Mouse (Mus musculus) mature B cell (primary cell): ENCODE measurements around the gene Pgls.

Experiments
- in situ Hi-C: fragments of 300-500 bp; cut with MboI; formaldehyde crosslinking; loops from 2 replicates; pipeline ENCODE4 v1.14.3; 2019

Pgls gene

DNA sequence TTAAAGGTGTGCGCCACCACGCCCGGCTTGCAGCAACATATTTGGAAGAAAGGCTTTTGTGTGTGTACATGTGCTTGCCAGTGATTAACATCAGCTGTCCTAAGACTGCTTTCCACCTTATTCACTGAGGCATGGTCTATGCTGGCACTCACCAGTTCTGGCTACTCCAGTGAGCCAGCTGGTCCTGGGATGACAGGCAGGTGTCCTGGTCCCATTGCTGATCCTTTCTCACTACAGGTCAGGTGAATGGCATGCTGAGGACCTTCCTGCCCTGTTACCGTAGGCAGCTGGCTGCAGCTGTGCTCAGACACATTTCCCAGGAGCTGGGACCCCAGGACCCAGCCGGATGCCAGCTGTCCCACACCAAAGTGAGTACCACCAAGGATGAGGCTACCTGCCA is 6.9 kb downstream of the Pgls start:
- in situ Hi-C loops, result no loop called here

DNA sequence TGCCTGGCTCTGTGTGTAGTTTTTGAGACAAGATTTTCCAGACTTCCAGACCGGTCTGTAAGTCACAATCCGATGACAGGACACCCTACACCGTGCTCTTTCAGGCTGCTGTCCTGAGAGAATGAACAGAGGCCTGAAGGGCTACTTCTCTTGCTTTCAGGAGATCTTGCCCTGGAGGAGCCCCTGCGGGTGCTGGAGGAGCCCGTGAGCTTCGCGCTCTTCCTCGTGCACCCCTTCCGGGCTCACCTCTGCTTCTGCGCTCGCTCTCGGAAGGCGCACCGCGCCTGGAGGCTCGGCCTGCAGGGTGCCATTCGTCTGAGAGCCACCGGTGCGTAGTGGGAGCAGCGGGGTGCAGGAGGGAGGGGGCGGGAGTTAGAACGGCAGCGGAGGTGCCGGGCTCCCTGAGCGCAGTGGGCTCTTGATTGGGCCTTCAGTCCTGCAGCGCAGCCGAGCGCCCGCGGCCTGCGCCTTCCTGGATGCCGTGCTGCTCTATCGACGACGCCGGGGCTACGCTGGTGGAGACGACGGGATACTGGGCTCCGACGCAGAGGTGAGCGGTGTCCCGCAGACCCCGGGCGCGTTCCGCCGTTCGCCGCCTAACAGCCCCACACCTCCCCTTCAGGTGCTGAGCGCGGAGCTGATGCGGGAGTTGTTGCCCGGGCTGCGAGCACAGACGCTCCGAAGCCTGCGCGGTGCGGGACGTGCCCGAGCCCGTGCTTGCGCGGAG is 10.1 kb downstream of the Pgls start:
- in situ Hi-C loops, result no loop called here

DNA sequence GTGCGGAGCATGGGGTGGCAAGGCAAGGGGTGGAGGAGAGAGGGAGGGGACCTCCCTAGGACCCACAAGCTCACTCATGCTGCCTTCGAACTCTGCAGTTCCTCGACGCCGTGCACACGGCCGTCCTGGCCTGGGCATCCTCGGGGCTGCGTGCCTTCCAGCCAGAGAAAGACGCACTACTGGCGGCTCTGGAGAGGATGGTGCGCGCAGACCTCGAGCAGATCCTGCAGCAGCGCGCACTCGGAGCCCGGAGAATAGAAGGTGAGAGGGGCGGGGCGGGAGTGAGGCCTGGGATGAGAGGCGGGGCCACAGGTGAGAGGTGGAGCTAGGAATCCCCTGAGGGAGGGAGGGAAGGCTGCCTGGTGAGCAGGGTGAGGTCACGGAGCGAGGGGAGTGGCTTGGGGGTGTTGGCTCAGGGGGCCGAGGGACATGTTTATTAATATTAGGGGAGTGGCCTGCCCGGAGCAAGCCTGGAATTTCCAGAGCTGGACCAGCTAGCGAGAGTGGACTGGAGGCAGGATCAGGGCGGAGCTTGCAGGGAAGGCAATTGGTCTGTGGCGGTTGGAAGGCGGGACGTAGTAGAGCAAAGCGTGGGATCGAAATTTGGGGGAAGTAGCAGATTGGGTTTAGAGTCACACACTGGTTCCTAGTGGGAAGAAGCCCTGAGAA is 10.8 kb downstream of the Pgls start:
- in situ Hi-C loops, result no loop called here

DNA sequence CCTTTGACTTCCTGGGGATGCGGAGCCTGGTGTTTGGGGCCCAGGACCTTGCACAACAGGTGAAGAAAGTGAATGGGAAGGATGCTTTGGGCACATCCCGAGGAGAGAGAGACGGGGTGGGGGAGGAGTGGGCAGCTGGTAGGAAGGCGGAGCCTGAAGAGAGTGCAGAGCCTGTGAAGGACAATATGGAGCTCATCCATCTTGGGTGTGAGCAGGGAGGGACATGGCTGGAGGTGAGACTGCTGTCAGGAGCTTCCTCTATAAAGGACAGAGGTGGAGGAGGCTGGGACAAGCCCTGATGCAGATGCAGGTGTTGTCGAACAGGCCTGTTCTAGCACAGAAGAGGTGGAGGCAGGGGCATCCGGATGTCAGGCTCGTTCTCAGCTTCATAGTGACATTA is 12.0 kb downstream of the Pgls start:
- in situ Hi-C loops, result no loop called here

DNA sequence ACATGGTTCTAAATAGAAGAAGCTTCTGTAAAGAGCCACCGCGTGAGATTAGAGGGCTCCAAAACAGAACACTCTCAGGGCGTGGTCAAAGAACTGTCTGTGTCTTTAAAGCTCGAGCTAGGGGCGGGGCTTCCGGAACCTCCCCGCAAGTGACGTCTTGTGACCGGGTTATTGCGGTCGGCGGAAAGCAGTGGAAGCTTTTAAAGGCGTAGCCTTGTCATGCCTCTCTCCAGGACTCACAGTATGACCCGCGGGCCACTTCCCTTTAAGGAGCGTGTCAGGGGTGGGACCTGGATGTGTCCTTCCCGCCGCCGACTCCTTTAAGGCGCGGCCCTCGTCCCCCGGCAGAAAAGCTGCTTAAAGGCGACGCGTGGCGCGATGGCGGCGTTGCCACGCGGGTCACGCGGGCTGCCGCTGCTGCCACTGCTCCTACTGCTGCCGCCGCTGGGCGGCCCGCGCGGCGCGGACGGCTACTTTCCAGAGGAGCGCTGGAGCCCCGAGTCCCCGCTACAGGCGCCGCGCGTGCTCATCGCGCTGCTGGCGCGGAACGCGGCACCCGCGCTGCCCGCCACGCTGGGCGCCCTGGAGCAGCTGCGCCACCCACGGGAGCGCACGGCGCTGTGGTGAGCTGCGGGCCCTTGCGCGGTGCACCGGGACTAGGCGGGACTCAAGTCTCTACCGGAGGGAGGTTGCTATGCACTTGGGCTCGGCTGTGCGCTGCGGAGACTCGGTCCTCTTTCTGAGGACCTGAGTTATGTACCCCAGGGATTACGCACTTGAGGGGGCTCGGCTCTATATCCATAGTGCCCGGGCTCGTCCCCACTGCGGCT is 19.1 kb downstream of the Pgls start, which contains the start of gene Colgalt1:
TSS of gene Colgalt1 (plus strand) at position 177 of the 830 bp plus-strand sequence.
- in situ Hi-C loops, result no loop called here

DNA sequence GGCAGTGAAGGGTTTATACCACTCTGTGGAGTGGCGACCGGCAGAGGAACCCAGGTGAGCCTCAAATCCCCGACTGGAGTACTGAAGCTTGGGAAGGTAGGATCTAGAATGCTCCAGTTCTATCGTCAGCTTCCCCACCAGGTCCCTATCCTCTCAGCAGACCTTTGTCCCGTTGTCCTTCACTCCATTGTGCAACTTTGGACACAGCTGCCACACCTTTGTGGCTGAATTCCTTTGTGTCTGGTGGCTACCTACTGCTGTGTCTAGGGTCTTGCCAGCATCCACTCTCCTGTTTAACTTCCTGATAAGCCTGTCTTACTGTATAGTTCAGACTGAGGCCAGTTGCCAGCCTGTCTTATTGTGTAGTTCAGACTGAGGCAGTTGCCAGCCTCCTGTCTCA is 20.2 kb downstream of the Pgls start:
- in situ Hi-C loops, result no loop called here

DNA sequence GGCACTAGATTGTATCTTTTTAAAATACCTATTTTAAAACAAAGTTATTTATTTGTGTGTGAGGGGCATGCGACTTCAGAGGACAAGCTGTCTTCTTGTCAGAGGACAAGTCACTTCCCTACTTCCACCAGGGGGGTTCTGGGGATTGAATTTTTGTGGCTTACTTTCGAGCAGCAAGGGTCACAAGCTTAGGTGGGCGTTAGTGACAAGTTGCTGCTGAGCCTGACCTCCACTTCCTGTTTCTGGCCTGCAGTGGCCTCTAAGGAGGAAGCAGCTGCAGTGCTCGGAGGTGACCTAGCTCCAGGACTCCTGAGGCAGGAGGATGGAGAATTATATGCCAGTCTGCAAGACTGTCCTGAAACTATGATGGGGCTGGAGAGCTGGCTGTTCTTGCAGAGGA is 21.4 kb downstream of the Pgls start:
- in situ Hi-C loops, result no loop called here

DNA sequence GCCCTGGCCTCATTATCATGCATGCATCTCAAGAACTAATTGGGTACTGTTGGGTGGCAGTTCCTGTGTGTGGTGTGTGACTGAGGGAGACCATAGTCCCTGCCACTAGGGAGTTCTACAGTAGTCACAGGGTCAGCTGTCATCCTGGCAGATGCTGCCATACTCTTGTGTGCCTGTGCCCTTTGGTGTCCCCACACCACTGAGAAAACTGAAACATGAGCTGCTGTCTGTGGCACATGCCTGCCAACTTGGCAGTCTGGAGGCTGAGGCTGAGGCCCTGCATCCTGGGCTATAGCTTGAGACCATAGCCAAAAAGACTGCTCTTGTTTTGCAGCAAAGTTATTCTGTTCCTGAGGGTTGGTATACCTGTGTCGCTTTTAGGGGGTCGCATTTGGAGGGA is 27.8 kb downstream of the Pgls start:
- in situ Hi-C loops, result no loop called here

DNA sequence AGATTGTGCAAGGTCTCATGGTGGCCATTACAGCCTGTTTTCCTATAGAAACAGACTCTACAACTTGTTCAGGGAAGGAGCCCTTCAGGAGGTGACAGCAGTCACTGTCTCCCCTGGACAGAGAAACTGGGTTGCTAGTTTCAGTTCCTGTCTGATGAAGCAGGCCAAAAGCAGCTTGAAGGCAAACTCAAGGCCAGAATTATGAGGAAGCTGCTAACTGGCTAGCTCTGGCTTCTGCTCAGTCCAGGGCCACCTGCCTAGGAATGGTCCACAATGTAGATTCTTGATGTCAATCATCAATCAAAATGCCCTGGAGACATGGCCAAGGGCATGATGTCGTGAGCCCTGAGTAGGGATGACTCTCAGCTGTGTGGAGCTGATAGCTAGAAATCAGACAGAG is 33.1 kb downstream of the Pgls start:
- in situ Hi-C loops, result no loop called here

DNA sequence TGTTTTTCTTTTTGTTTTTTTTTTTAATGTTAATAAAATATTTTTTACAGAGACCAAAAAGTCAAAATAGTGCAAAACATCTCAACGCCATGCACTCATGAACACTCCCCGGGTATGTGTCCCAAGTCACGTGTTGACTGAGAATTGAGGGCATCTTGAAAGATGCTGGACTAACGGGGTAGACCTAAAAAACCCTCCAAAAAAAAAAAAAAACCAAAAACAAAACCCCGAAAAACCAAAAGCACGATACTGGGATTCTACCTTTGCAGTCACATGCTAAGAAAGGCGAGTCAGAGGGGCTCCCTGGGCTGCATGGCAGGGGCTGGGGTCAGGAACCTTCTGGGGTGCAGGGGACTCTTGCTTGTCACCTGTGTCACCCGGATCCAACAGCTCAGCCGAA is 34.8 kb downstream of the Pgls start:
- in situ Hi-C loops, result no loop called here

DNA sequence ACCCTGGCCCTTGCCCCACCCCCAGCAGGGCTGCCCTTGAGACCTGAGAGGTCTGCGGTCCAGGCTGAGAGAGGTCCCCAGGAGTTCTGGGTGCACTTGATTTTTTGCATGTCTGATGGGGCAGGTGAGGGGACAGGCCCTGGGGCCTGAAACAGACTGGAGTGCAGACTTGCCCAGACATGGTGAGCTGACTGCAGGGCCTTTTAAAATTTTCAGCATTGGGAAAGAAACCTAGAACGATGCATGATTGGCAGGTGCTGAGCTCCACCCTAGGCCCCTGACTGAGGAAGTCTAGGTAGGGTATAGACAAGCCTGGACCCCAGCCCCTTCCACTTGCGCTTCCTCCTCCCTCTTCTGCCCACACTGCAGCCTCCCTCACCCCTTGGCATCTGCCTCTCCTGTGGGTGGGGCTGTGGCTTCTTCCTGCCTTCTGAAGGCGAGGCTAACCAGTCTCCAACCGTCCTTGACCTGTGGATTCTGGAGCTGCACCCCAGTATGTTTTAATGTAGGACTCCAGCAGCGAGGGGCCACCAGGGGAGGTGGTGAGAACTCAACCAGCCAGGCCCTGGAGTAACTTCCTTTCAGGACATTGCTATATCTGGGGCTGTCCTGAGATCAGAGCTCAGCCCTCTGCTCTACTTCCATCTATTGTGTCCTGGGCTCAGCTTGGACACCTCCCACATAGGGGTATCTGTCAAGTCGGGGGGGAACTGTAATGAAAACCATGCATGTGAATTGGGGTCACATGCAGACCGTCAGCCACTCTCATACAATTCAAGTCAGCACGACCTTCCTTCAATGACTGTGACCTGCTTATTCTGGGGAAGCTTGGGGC is 35.5 kb downstream of the Pgls start:
- in situ Hi-C loops, result no loop called here

DNA sequence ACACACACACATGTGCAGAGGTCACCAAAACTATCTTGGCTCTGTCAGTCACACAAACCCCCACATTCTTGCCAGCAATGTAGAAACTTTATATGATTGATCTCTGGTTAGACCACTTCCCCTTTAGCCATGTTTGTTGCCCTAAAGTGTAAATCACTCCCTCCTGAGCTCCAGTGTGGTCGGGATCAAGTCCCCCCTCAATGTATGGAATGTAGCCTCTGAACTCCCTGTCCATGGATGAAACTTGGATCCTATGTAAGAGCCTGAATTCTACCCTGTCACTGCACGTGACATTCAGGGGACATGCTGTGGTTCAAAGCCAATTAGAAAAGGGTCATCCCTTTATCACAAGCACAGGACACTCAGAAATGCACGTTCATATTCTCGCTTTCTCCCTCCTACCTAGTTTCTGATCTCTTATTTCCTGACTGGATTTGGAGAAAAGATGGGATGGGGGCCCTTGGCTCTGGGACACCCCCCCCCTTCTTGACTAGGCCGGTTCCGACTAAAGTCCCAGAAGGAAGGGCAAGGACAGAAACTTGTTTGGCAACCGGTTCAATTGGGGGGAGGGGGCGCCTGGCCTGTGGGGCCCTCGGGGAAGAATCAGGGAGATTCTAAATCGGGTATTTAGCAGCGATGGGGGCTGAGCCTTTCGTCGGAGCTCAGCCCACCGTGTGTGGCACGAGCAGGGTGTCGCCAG is 36.6 kb downstream of the Pgls start:
- in situ Hi-C loops, result no loop called here

DNA sequence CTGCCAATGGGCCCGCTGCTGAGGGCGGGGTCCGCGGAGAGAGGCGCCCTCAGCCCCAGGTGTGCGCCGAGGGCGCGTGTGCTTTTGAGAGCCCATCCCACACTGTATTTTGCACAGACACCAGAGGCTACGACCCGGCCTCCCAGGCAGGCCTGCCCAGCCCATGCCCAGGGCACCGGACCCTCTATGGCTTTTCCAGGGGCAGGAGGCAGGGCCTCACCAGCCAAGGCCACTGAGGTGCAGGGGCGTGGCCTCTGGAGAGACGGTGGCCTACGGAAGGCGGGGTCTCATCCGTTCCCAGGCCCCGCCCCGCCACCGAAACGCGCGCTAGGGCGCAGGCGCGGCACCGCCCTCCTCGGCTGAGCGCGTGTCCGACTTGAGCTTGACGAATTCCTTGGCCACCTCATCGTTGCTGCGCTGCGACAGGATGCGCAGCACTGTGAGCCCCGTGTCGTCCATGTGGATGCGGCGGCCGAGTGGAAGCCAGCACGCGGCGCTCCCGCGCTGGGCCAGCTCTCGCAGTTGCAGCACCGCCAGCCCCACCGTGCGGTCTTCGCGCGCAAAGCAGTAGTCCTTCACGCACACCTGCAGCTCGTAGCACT is 37.2 kb downstream of the Pgls start:
- in situ Hi-C loops, result no loop called here

DNA sequence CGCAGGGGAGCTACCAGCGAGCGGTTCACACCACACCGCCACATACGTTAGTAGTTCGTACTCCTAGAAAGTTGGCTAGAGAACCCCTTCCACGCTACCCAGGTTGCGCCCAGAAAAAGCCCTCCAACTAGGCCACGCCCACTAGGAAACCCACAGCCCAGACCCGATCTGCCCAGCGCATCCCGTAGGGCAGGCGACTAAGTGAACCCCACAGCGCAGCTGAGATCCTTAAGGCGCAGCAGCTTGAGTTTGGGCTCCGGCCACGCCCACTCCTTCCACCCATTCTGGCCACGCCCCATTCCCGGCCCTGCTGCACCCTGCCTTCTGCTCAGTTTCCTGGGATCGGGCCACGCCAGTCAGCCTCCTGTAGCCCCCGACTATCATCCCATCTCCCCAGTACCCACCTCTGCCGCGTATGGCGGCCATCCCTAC is 37.8 kb downstream of the Pgls start:
- in situ Hi-C loops, result loop anchor here (5.0 kb wide), 1 partner anchor 67 kb away; no protein-coding TSS in a partner anchor

DNA sequence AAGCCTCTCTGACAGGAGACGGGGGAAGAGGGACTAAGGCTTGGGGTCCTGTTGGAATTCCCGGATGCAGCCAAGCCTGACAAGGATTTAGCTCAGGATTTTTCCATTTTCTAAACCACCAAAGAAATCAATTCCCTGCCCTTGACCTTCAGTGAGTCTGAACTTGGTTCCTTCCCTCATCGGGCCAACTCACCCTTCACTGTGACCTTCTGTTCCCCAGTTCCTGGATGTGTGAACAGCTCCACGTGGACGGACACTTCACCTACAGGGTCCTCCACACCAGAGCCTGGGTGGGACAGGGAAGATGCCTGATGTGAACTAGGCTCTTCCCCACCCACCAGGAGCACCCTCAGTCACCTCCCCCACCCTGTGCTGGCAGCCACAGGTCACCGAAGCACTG is 38.8 kb downstream of the Pgls start:
- in situ Hi-C loops, result loop anchor here (5.0 kb wide), 1 partner anchor 68 kb away; no protein-coding TSS in a partner anchor

DNA sequence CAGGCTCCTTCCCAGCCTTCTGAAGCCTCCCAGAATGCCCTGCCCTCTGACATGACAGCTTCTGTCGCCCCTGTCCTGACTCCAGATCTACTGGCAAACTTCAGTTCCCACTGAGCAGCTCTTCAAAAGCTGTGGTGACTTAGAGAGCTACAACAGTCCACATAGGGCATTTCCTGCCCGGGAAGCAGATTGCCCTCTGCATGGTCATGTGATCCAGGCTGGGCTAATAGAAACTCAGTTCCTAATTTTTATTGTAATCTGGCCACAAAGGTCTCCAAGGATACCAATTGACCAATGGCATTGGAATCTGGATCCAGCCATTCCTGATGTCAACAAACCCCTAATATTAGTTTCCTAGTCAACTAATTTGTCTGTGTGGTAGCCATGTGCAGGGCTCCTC is 39.9 kb downstream of the Pgls start:
- in situ Hi-C loops, result loop anchor here (5.0 kb wide), 1 partner anchor 70 kb away; no protein-coding TSS in a partner anchor

DNA sequence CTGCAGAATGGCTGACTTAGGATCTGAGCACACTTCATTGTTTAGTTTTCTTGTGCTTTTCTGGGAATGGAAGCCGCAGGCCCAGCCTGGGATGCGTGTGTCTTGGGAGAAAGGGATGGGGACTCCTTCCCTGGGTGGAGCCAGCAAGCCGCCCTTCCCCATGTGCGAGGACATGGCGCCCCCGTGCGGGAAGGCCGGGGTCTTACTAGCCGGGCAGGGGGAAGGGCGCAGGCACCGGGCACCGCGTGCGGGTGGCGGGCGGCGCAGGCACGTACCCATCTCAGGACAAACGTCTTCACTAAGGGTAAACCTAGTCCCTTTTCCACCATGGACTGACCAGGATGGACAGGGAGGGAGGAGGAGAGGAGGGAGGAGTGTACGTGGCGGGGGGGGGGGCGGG is 41.2 kb downstream of the Pgls start:
- in situ Hi-C loops, result loop anchor here (5.0 kb wide), 1 partner anchor 71 kb away; no protein-coding TSS in a partner anchor

DNA sequence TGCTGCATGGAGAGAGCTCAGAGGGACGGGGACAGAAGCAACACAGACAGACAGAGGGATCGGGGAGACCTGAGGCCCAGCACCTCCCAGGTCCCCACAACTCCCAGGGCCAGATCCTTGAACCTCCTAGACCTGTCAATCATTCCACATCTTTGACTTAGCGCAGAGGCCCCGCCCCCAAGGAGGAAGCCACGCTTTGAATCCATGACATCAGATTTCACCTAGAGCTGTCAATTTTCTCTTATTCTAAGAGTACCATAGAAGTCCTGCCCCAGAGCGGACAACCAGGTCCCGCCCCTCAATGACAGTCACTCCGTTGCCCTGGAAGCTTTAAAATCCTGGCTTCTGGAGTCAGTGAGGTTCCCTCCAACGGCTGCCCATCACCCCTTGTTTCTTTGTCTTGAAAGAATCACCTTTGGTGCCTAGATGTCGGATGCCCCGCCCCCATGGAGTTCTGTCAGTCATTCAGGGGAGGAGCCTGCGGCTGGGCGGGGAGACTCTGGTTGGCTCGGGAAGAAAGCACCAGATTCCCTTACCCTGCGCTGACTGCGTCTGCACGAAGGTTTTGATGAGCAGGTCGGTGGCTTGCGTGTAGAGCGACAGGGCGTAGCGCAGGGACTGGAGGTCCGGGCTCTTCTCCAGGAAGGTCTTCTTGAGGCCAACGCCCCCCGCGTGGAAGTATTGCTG is 42.1 kb downstream of the Pgls start:
- in situ Hi-C loops, result loop anchor here (5.0 kb wide), 1 partner anchor 72 kb away; no protein-coding TSS in a partner anchor

DNA sequence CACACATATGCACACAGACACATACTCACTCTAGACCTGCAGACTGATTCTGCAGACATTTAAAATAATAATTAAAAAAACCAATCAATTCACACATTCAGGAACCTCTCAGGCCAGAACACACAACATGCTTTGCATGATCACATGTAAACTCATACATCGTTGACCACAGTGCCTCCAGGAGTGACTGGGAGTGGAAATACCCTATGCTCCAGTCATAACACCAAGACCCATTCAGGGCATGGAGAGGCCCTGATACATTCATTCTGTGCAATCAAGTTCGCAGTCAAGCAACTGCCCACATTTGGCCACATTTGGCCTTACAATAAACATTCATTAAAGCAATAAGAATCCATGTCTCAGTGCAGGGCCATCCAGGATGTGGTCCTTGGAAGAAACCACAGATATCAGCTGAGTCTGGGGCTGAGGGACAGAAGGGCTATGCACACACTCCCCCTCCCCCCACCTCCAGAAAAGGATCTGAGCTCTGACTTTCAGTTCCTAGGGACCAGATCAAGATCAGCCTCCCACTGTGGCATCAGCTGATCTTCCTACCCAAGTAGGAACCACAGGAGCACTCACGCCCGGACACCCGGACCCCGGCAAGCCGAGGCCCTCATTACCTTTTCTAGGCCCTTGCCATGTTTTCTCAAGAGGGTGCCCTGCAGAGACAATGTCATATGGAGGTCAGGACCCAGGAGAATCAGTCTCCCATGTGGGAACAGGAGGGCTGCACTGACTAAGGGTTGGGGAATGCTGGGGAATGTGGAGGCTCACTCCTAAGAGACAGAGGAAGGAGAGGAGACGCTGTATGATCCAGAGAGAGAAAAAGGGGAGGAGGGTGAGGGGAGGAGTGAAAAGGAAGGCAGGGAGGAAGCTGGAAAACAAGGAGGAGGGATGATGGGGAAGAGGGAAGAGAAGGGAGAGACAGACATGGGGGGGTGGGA is 45.4 kb downstream of the Pgls start:
- in situ Hi-C loops, result no loop called here
